Mouse (Mus musculus) heart, postnatal 0 days (tissue): ENCODE results near the gene Numb. TPM values are rescaled to one million over a fixed set of nuclear protein-coding genes. Genes with fewer than 3 reads are reported as not detected.

ENCODE experiments used
- ATAC-seq: fragments of 200-750 bp; cut with Nextera tagmentation; 2 replicates; pipeline ENCODE4 v1.8.0; 2017; ENCODE audit warnings: low read depth, moderate number of reproducible peaks, moderate library complexity; ENCODE audit not compliant: insufficient read depth
- DNase-seq: peaks from one replicate; pipeline ENCODE4 v3.0.0-alpha.2; 2016; ENCODE audit warnings: low spot score
- H3K27ac ChIP-seq: fragments of 300-500 bp; sonication (generic); 2 replicates; pipeline ENCODE4 v1.5.1; 2014; ENCODE audit warnings: low read depth, mild to moderate bottlenecking
- H3K27me3 ChIP-seq: fragments of 300-500 bp; sonication (generic); 2 replicates; pipeline ENCODE4 v1.6.1; 2014; ENCODE audit warnings: low read length, mixed read lengths; ENCODE audit not compliant: control insufficient read depth, insufficient read depth
- H3K36me3 ChIP-seq: fragments of 300-500 bp; sonication (generic); replicated peaks from 2 replicates; pipeline ENCODE4 v1.6.1; 2014; ENCODE audit warnings: low read length, mixed read lengths; ENCODE audit not compliant: control insufficient read depth, insufficient read depth
- H3K4me1 ChIP-seq: fragments of 300-500 bp; sonication (generic); 2 replicates; pipeline ENCODE4 v1.6.1; 2014; ENCODE audit warnings: antibody characterized with exemption; ENCODE audit not compliant: control insufficient read depth, insufficient read depth
- H3K4me2 ChIP-seq: fragments of 300-500 bp; sonication (generic); 2 replicates; pipeline ENCODE4 v1.6.1; 2014; ENCODE audit warnings: low read depth, mild to moderate bottlenecking, low read length, moderate library complexity
- H3K4me3 ChIP-seq: fragments of 300-500 bp; sonication (generic); 2 replicates; pipeline ENCODE4 v1.5.1; 2014; ENCODE audit warnings: low read depth, low read length
- H3K9ac ChIP-seq: fragments of 300-500 bp; sonication (generic); replicated peaks from 2 replicates; pipeline ENCODE4 v1.6.1; 2014; ENCODE audit warnings: low read depth, low read length, mixed read lengths
- H3K9me3 ChIP-seq: fragments of 300-500 bp; sonication (generic); replicated peaks from 2 replicates; pipeline ENCODE4 v1.6.1; 2016; ENCODE audit warnings: low read length; ENCODE audit not compliant: control insufficient read depth
- CTCF ChIP-seq: IDR thresholded peaks from 2 replicates; pipeline ENCODE4 v1.5.1; 2016; ENCODE audit warnings: antibody characterized with exemption, control low read depth, low read depth
- EP300 ChIP-seq: IDR thresholded peaks from 2 replicates; pipeline ENCODE4 v1.6.1; 2016; ENCODE audit warnings: antibody characterized with exemption, low read depth
- WGBS: fragments of 180-500 bp; shearing (Covaris S2); extraction: QIAGEN DNeasy Blood & Tissue Kit; methylation state at CpG from one replicate; pipeline ENCODE4 v1.1.7; 2014; 5-methylcytosine and 5-hydroxymethylcytosine counted together
- polyA plus RNA-seq: library from polyadenylated mRNA; unstranded; fragments of >200 nt; fragmentation: Nextera tagmentation; extraction: Ambion mirVana; gene quantifications from 2 replicates; pipeline ENCODE4 v1.2.1, GENCODE M21; 2015
- total RNA-seq: library from RNA; depleted of rRNA; stranded (reverse); fragments of >200 nt; gene quantifications from 2 replicates; pipeline ENCODE4 v1.2.3, GENCODE M21; 2014; ENCODE audit warnings: low replicate concordance

The Numb gene
- total and polyA plus RNA-seq, 2 experiments from 2014 or later: 19.0 to 42.1 TPM

DNA sequence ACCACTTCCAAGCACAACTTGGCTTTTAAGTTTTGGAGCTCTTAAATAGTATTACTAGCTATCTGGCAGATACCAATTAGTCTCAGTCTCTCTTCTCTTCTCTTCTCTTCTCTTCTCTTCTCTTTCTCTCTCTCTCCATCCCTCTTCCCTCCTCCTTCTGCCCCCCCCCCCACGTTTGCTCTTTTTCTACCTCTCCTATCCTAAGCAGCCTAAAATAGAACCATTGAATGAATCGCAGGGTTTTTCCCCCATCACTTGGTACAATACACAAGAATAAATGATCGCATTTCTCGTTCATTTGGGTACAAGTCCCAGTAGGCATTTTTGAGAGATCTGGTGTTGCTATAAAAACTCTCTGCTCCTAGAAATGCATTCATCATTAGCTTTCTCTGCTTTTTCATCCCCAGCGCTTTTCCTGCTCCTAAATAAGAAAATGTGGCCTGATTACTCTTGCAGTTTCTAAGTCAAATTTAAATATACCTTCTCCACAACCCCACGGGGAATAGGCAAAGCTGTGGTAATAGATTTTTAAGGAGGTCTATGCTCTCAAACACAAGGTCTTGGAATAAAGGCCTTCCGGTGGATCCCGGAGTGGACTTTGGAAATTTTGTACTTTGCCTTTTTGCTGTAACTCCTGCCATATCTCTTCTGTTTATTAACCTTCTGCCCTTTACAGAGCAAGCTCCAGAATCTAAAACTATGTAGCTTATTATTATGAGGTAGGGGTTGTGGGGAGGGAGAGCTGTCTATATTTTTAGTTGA, 1.2 kb upstream of the Numb start:
- Histone ChIP-seq H3K27me3 (no peaks in the 10 kb centered on the region), H3K36me3 (0 out of 2 replicates have a peak, but pooled peaks cover 3% of the 10 kb centered on the region), H3K27ac (peak overlapping the region; percentile 73), H3K4me2 (peak overlapping the region; percentile 76), H3K9me3 (no peaks in the 10 kb centered on the region), H3K9ac (peak overlapping the region; percentile 76), H3K4me3 (peak overlapping the region; percentile 97), H3K4me1 (peaks cover 28% of the 10 kb centered on the region)
- TF ChIP-seq CTCF (no peak), EP300 (no peak)
- no peak for ATAC-seq
- no peak for DNase-seq
- WGBS: 32% methylated on average over 8 of the region's 8 CpGs

DNA sequence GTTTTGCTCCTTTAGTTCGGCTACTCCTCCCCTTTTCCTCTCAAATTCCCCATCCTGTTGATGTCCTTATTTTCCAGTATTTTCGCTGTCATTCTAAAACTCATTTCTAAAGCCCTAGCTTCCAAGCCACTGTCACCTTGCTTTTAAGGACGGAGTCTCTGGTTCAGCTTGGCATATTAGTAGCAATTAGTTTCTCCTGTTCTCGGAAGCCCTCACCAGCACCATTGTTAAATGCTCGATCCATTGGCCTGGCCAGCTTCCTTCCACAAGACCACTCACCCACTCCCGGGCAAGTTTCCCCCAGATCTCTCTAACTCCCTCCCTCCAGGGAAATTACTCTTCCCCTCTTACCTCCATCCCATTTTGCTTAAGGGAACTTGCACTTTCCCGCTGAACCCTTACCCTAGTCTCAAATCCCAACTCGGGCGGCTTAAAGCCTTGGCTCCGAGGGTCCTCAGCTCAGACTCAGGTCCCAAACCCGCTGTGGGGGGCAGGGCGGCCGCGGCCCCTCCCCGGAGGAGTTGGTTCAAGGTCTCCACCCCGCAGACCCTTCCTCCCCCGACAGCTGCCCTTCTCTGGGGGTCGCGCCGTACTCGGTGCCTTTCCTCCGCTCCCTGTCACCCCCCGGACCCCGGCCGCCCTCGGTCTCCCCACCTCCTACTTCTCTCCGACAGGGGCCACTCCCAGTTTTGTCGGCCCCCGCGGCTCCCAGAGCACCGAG, 853 bp downstream of the Numb start:
- no peaks in the 10 kb centered on the region for H3K9me3 ChIP-seq
- no peak for TF ChIP-seq EP300
- no peak for TF ChIP-seq CTCF
- DNase-seq (no peak), ATAC-seq (no peak)
- peak overlapping the region; percentile 99 for H3K4me2 ChIP-seq
- peak overlapping the region; percentile 93 for H3K9ac ChIP-seq
- H3K4me3 ChIP-seq: peak overlapping the region; percentile 97
- H3K36me3 ChIP-seq: 0 out of 2 replicates have a peak, but pooled peaks cover 3% of the 10 kb centered on the region
- WGBS: under 1% methylated on average over 29 of the region's 31 CpGs
- peak overlapping the region; percentile 89 for H3K27ac ChIP-seq
- peaks cover 28% of the 10 kb centered on the region for H3K4me1 ChIP-seq
- H3K27me3 ChIP-seq: no peaks in the 10 kb centered on the region

DNA sequence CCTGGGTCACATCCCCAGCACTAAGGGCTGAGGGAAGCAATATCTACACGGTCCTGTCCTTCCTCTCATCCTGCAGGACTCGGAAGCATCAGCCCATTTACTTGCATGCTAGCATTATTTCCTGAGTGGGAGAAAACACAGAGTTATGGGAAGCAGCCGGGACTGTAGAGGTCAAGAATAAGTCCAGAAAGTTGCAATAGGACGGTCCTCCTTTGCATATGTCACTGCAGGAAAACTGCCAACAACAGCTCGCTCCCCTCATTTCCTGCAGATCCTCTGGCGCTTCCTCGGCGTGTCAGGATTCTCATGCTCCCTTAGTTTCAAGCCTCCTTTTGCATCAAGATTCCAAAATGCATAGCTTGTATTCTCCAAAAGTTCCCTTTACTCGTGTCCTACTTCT, 4.8 kb downstream of the Numb start:
- no peak for ATAC-seq
- peak overlapping the region; percentile 36; the same call in 1 of the 2 replicates for H3K27ac ChIP-seq

DNA sequence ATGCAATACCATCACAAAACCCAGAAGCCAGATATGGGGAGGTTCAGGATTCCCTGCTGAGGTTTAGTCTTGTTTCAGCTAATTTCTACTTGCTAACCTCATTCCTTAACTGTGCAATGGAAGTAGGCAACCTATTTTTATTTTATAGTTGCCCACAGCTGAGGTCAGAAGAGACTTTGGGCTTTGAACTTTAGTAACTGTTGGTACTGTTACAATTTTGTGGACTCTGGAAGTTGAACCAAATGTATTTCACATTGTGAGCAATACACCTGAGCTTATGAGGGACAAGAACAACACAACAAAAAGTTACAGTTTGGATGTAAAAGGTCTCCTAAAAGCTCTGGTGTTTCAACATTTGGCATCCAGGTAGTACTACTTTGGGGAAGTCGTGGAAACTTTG, 6.9 kb downstream of the Numb start:
- no peak for ATAC-seq
- H3K9me3 ChIP-seq: no peaks in the 10 kb centered on the region
- no peak overlapping the region for H3K9ac ChIP-seq
- 76% methylated on average over 1 of the region's 1 CpGs for WGBS
- peaks cover 7% of the 10 kb centered on the region; the same call in 1 of the 2 replicates for H3K4me1 ChIP-seq
- H3K4me2 ChIP-seq: no peak overlapping the region
- no peak overlapping the region for H3K27ac ChIP-seq
- TF ChIP-seq EP300: no peak
- 0 out of 2 replicates have a peak, but pooled peaks cover 9% of the 10 kb centered on the region for H3K36me3 ChIP-seq
- no peaks in the 10 kb centered on the region for H3K27me3 ChIP-seq
- no peak overlapping the region for H3K4me3 ChIP-seq
- no peak for DNase-seq

More for the DNA sequence above, 4.8 kb downstream of the Numb start:
- Histone ChIP-seq H3K4me3 (no peak overlapping the region), H3K9ac (no peak overlapping the region), H3K4me1 (no peaks in the 10 kb centered on the region), H3K36me3 (0 out of 2 replicates have a peak, but pooled peaks cover 9% of the 10 kb centered on the region), H3K27me3 (no peaks in the 10 kb centered on the region), H3K4me2 (peak overlapping the region; percentile 12), H3K9me3 (no peaks in the 10 kb centered on the region)
- WGBS: 53% methylated on average over 9 of the region's 9 CpGs
- no peak for TF ChIP-seq EP300
- no peak for TF ChIP-seq CTCF
- peak; percentile 60 for DNase-seq

- Histone ChIP-seq H3K27ac (no peak overlapping the region), H3K4me1 (peaks cover 7% of the 10 kb centered on the region; the same call in 1 of the 2 replicates), H3K36me3 (0 out of 2 replicates have a peak, but pooled peaks cover 9% of the 10 kb centered on the region), H3K4me2 (no peak overlapping the region), H3K9ac (no peak overlapping the region), H3K9me3 (no peaks in the 10 kb centered on the region), H3K4me3 (no peak overlapping the region), H3K27me3 (no peaks in the 10 kb centered on the region)
- TF ChIP-seq EP300: no peak
- TF ChIP-seq CTCF: no peak
- WGBS: 90% methylated on average over 4 of the region's 4 CpGs
- ATAC-seq (no peak), DNase-seq (no peak)
These were observed 7.5 kb downstream of the Numb start for GRCm38 (mm10) chr12:83914202-83914740.
